Mouse (Mus musculus) myocyte (in vitro differentiated cells): ENCODE results near the gene Sertad4. TPM values are rescaled to one million over a fixed set of nuclear protein-coding genes. Genes with fewer than 3 reads are reported as not detected.

Experiments used
- H3K27me3 ChIP-seq: one replicate; pipeline ENCODE4 v1.6.1; 2011; ENCODE audit not compliant: control insufficient read depth, insufficient read depth, insufficient read length
- H3K36me3 ChIP-seq: one replicate; pipeline ENCODE4 v1.6.1; 2011; ENCODE audit not compliant: control insufficient read depth, insufficient read depth
- H3K4me2 ChIP-seq: one replicate; pipeline ENCODE4 v1.6.1; 2011; ENCODE audit warnings: low read depth, control low read depth
- H3K4me3 ChIP-seq: one replicate; pipeline ENCODE4 v1.5.1; 2011; ENCODE audit warnings: mild to moderate bottlenecking, control low read depth, moderate library complexity
- H3K79me2 ChIP-seq: one replicate; pipeline ENCODE4 v1.6.1; 2011; ENCODE audit not compliant: control insufficient read depth, insufficient read depth
- H3ac ChIP-seq: one replicate; pipeline ENCODE4 v1.6.1; 2011; ENCODE audit not compliant: control insufficient read depth, insufficient read length
- CEBPB ChIP-seq: IDR thresholded peaks from 2 replicates; pipeline ENCODE4 v1.6.1; 2011; ENCODE audit warnings: mild to moderate bottlenecking, moderate library complexity; ENCODE audit not compliant: poor library complexity, insufficient read depth, severe bottlenecking
- E2F4 ChIP-seq: IDR thresholded peaks from one replicate; pipeline ENCODE4 v1.6.1; 2011; ENCODE audit warnings: mild to moderate bottlenecking, control low read depth, moderate library complexity; ENCODE audit not compliant: insufficient read depth
- MAX ChIP-seq: IDR thresholded peaks from one replicate; pipeline ENCODE4 v1.6.1; 2011; ENCODE audit warnings: low read depth, mild to moderate bottlenecking, control low read depth
- MYOD1 ChIP-seq, 3 experiments: IDR thresholded peaks; one replicate each; pipeline ENCODE4 v1.6.1; 2011; ENCODE audit warnings: control low read depth in 2 of 3, low read depth in 2 of 3, mild to moderate bottlenecking in 2 of 3, moderate library complexity in 1 of 3; ENCODE audit not compliant: insufficient read length in 2 of 3, control insufficient read depth in 1 of 3
- MYOG ChIP-seq, 3 experiments: IDR thresholded peaks; one replicate each; pipeline ENCODE4 v1.6.1; 2011; ENCODE audit warnings: control low read depth in 2 of 3, low read depth in 2 of 3, mild to moderate bottlenecking in 2 of 3; ENCODE audit not compliant: insufficient read length in 2 of 3, control insufficient read depth in 1 of 3, insufficient read depth in 1 of 3
- POLR2A ChIP-seq: IDR thresholded peaks from one replicate; pipeline ENCODE4 v1.6.1; 2011; ENCODE audit warnings: low read depth, mild to moderate bottlenecking, control low read depth, moderate library complexity; ENCODE audit not compliant: insufficient read length
- POLR2AphosphoS2 ChIP-seq: IDR thresholded peaks from one replicate; pipeline ENCODE4 v1.6.1; 2011; ENCODE audit warnings: low read depth, control low read depth; ENCODE audit not compliant: insufficient read length
- REST ChIP-seq: IDR thresholded peaks from one replicate; pipeline ENCODE4 v1.6.1; 2011; ENCODE audit warnings: mild to moderate bottlenecking, control low read depth, moderate library complexity; ENCODE audit not compliant: insufficient read depth, insufficient read length
- SRF ChIP-seq: IDR thresholded peaks from one replicate; pipeline ENCODE4 v1.6.1; 2011; ENCODE audit warnings: low read depth; ENCODE audit not compliant: control insufficient read depth, insufficient read length
- TCF12 ChIP-seq: IDR thresholded peaks from one replicate; pipeline ENCODE4 v1.6.1; 2011; ENCODE audit warnings: mild to moderate bottlenecking, control low read depth; ENCODE audit not compliant: poor library complexity, insufficient read depth, severe bottlenecking
- TCF3 ChIP-seq: IDR thresholded peaks from one replicate; pipeline ENCODE4 v1.6.1; 2011; ENCODE audit warnings: low read depth, control low read depth; ENCODE audit not compliant: insufficient read length
- USF1 ChIP-seq: IDR thresholded peaks from one replicate; pipeline ENCODE4 v1.6.1; 2011; ENCODE audit warnings: low read depth, mild to moderate bottlenecking, control low read depth, moderate library complexity
- polyA plus RNA-seq: library from polyadenylated mRNA; unstranded; fragments of >200 nt; fragmentation: generic; extraction: Trizol; gene quantifications from one replicate; pipeline ENCODE4 v1.2.1, GENCODE M21; 2012; ENCODE audit warnings: missing spikeins

Sertad4 gene
- polyA plus RNA-seq, 1 experiment = 21.3 TPM

DNA sequence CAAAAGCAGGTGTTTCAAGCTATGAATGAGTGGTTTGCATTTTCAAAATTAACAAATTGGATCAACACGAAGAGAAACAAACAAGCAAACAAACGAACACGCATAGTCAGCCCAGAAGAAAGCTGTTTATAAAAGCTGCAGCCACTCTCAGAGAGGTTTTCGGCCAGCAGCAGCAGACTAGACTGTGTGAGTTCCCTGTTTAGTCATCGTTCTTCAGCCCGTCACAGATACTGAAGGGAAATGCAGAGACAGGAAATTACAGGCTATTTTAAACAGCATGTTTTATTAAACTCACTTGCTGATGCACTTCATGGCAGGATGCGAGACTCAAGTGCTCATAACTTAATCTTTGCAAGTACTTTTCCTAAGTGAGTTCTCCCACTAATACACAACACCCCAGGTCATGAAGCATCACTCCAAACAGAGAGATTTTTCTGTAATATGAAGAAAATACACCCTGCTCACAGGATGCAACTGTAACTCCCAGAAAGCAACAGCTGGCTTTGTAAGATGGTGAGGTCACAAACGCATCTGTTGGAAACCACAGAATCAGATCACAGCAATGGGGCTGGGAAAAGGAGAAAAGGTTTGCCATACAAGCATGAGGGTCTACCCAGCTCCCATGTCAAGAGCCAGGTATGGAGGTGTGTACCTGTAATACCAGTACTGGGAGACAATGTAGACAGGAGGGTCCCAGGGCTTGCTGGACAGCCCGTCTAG is 14.3 kb downstream of the Sertad4 start:
- Histone ChIP-seq H3K27me3 (no peaks in the 10 kb centered on the region), H3K36me3 (peaks cover 21% of the 10 kb centered on the region), H3K79me2 (peaks cover 8% of the 10 kb centered on the region), H3K4me2 (peak overlapping the region; percentile 44), H3K4me3 (no peak overlapping the region), H3ac (no peak overlapping the region)
- TF ChIP-seq CEBPB (0 out of 2 replicates have a peak, but pooled peaks have one; percentile 11), MAX (no peak), MYOD1 (IDR thresholded peaks at IDR 0.05; ENCODE audit: control insufficient read depth in 1 of 3, insufficient read length in 2 of 3, low read depth in 2 of 3) (peak in 2 of 3 experiments; percentile 73 to 77), POLR2A (no peak), SRF (no peak), TCF3 (no peak), TCF12 (peak; percentile 11), MYOG (IDR thresholded peaks at IDR 0.05; ENCODE audit: control insufficient read depth in 1 of 3, insufficient read depth in 1 of 3, insufficient read length in 2 of 3, low read depth in 2 of 3) (peak in 1 of 3 experiments; percentile 23), USF1 (no peak), E2F4 (no peak), POLR2AphosphoS2 (no peak), REST (no peak)

DNA sequence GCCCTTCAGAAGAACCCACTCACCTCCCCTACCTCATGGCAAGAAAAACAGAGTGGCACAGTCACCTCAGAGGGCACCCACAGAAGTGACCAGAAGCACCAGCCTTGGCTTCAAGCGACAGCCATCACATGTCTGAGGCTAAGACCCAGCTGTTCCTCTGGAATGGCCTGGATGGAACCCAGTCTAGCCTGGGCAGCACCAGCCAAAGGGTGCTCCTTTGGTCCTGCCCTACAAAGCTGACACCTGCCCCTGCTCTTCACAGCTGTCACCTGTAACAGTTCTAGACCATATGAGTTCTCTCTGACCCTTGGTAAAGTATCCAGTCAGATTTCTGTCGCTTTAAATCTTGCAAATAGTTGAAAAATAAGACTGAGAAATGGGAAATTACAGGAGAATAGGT is 14.9 kb downstream of the Sertad4 start:
- Histone ChIP-seq H3ac (no peak overlapping the region), H3K27me3 (no peaks in the 10 kb centered on the region), H3K4me3 (no peak overlapping the region), H3K36me3 (peaks cover 15% of the 10 kb centered on the region), H3K79me2 (peaks cover 2% of the 10 kb centered on the region), H3K4me2 (peak overlapping the region; percentile 44)
- peak; percentile 76 for TF ChIP-seq TCF3
- peak; percentile 75 for TF ChIP-seq TCF12
- peak; percentile 86 to 99 (median 92) for TF ChIP-seq MYOG (IDR thresholded peaks at IDR 0.05; ENCODE audit: control insufficient read depth in 1 of 3, insufficient read depth in 1 of 3, insufficient read length in 2 of 3, low read depth in 2 of 3)
- no peak for TF ChIP-seq MAX
- TF ChIP-seq MYOD1 (IDR thresholded peaks at IDR 0.05; ENCODE audit: control insufficient read depth in 1 of 3, insufficient read length in 2 of 3, low read depth in 2 of 3) = peak; percentile 98 to 99 (median 98)
- no peak for TF ChIP-seq SRF
- no peak for TF ChIP-seq REST
- TF ChIP-seq USF1 = peak; percentile 21
- no peak for TF ChIP-seq E2F4
- no peak for TF ChIP-seq POLR2A
- no peak for TF ChIP-seq CEBPB
- peak; percentile 61 for TF ChIP-seq POLR2AphosphoS2

DNA sequence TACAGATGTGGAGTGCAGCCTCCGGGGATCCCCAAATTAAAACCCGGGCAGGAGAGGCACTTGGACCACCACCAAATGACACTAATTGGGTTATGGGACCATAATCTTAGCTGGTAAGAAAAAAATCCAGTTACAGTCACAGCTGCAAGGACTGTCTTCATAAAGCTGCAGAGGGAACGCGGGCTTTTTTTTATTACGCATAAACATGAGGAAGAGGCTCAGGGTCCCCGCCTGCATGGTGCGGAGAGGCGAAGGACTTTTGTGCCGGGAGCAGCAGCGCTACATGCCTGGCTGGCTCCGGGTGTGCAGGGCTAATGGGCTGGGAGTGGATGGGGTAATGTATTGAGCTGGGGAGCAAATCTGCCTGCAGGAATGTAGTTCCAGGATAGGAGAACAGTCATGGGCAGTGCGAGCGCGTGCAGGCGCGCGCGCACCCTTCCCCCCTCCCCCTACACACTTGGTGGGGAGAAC is 20.3 kb downstream of the Sertad4 start:
- no peak for TF ChIP-seq E2F4
- no peak for TF ChIP-seq TCF3
- TF ChIP-seq CEBPB = no peak
- no peak for TF ChIP-seq MYOG (IDR thresholded peaks at IDR 0.05; ENCODE audit: control insufficient read depth in 1 of 3, insufficient read depth in 1 of 3, insufficient read length in 2 of 3, low read depth in 2 of 3)
- no peak for TF ChIP-seq SRF
- TF ChIP-seq USF1 = no peak
- TF ChIP-seq MYOD1 (IDR thresholded peaks at IDR 0.05; ENCODE audit: control insufficient read depth in 1 of 3, insufficient read length in 2 of 3, low read depth in 2 of 3) = no peak
- TF ChIP-seq MAX = no peak
- TF ChIP-seq REST = no peak
- no peak for TF ChIP-seq TCF12
- no peak for TF ChIP-seq POLR2A
- no peak for TF ChIP-seq POLR2AphosphoS2
- H3K4me3 ChIP-seq = no peak overlapping the region

DNA sequence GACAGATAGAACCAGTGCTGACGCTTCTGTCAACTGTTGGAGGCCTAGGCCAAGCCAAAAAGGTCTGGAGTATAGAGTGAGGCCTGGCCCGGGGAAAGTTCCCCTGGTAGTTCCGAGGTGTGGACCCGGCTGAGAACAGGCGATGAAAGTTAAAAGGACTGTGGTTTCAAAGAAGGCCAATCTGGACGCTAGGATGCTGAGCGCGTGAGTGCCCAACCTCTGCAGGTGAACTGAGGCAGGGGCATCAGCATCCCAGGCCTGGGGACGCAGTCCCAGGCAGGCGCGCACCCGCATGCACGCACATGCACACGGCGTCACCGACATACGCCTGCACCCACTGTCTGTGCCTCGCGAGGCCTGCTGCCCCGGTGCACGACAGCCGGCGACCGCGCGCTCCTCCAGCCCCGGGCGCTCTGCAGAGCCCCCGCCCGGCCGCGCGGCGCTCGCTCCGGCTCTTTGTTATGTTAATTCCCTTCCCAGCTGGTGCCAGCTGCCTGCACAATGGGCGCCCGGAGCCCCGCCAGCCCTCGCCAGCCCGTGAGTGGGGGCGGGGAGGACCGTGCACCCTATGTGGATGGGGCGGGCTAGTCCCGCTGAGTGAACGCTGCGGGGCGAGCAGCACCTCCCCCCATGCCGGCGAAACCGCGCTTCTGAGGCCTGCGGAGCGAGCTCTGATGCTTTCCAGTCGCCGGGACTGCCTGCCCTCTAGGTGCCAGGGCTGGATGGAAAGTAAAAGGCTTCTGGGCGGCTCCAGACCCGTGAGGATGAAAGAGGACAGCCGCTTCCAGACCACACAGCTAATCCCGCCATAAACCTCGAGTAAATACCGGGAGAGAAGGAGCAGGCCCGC is 21.0 kb downstream of the Sertad4 start:
- H3K4me3 ChIP-seq = no peak overlapping the region
- H3K36me3 ChIP-seq = peaks cover 2% of the 10 kb centered on the region
- H3ac ChIP-seq = no peak overlapping the region
- no peaks in the 10 kb centered on the region for H3K79me2 ChIP-seq
- H3K27me3 ChIP-seq = no peaks in the 10 kb centered on the region
- no peak overlapping the region for H3K4me2 ChIP-seq
- no peak for TF ChIP-seq USF1
- no peak for TF ChIP-seq MYOD1 (IDR thresholded peaks at IDR 0.05; ENCODE audit: control insufficient read depth in 1 of 3, insufficient read length in 2 of 3, low read depth in 2 of 3)
- no peak for TF ChIP-seq POLR2A
- no peak for TF ChIP-seq TCF12
- TF ChIP-seq MAX = no peak
- no peak for TF ChIP-seq SRF
- TF ChIP-seq POLR2AphosphoS2 = no peak
- no peak for TF ChIP-seq E2F4
- no peak for TF ChIP-seq MYOG (IDR thresholded peaks at IDR 0.05; ENCODE audit: control insufficient read depth in 1 of 3, insufficient read depth in 1 of 3, insufficient read length in 2 of 3, low read depth in 2 of 3)
- no peak for TF ChIP-seq REST
- no peak for TF ChIP-seq TCF3
- TF ChIP-seq CEBPB = no peak

More for the DNA sequence above, 20.3 kb downstream of the Sertad4 start:
- peaks cover 6% of the 10 kb centered on the region for H3K36me3 ChIP-seq
- H3K27me3 ChIP-seq = no peaks in the 10 kb centered on the region
- no peak overlapping the region for H3ac ChIP-seq
- no peaks in the 10 kb centered on the region for H3K79me2 ChIP-seq
- H3K4me2 ChIP-seq = no peak overlapping the region
